Mouse (Mus musculus) MEL (cell line): ENCODE data around the gene D6Ertd527e. TPM values are rescaled to one million over a fixed set of nuclear protein-coding genes. Genes with fewer than 3 reads are reported as not detected.

Experiments used
- DNase-seq: peaks from one replicate; pipeline ENCODE4 v3.0.0; 2011; ENCODE audit warnings: low read depth, low spot score
- H3K27ac ChIP-seq: 2 replicates; pipeline ENCODE4 v1.5.1; 2012; ENCODE audit warnings: low read depth, mild to moderate bottlenecking, control low read depth, low read length, moderate library complexity; ENCODE audit not compliant: control insufficient read depth
- H3K27me3 ChIP-seq, 2 experiments: fragments of 150-350 bp in 1 of 2; sonication (generic) in 1 of 2; 2 replicates each; pipeline ENCODE4 v1.6.1; 2012; ENCODE audit warnings: low read length in 2 of 2, mild to moderate bottlenecking in 2 of 2, improper control_type of control experiment in 1 of 2, moderate library complexity in 1 of 2; ENCODE audit not compliant: insufficient read depth in 2 of 2, control insufficient read depth in 1 of 2
- H3K36me3 ChIP-seq, 2 experiments: 2 replicates each; pipeline ENCODE4 v1.6.1; 2012 to 2014; ENCODE audit warnings: low read length in 2 of 2, improper control_type of control experiment in 1 of 2, inconsistent platforms in 1 of 2, mild to moderate bottlenecking in 1 of 2; ENCODE audit not compliant: insufficient read depth in 2 of 2, control insufficient read depth in 1 of 2
- H3K4me1 ChIP-seq, 2 experiments: fragments of 150-350 bp in 1 of 2; sonication (generic) in 1 of 2; 2 replicates each; pipeline ENCODE4 v1.6.1; 2012; ENCODE audit warnings: low read length in 2 of 2, improper control_type of control experiment in 1 of 2, mild to moderate bottlenecking in 1 of 2; ENCODE audit not compliant: insufficient read depth in 2 of 2, control insufficient read depth in 1 of 2
- H3K4me3 ChIP-seq, 2 experiments: fragments of 150-350 bp in 1 of 2; sonication (generic) in 1 of 2; 2 replicates each; pipeline ENCODE4 v1.5.1; 2012; ENCODE audit warnings: low read depth in 2 of 2, low read length in 2 of 2, mild to moderate bottlenecking in 2 of 2, moderate library complexity in 2 of 2, control low read depth in 1 of 2, improper control_type of control experiment in 1 of 2; ENCODE audit not compliant: control insufficient read depth in 1 of 2, insufficient read depth in 1 of 2
- H3K79me2 ChIP-seq: 2 replicates; pipeline ENCODE4 v1.6.1; 2012; ENCODE audit warnings: mild to moderate bottlenecking, low read length, moderate library complexity; ENCODE audit not compliant: control insufficient read depth, poor library complexity, insufficient read depth
- H3K9ac ChIP-seq: 2 replicates; pipeline ENCODE4 v1.6.1; 2012; ENCODE audit warnings: low read depth, mild to moderate bottlenecking, control low read depth, low read length, moderate library complexity; ENCODE audit not compliant: control insufficient read depth, poor library complexity, severe bottlenecking
- H3K9me3 ChIP-seq: fragments of 150-350 bp; sonication (generic); replicated peaks from 2 replicates; pipeline ENCODE4 v1.6.1; 2012; ENCODE audit warnings: mild to moderate bottlenecking, low read length, improper control_type of control experiment, moderate library complexity; ENCODE audit not compliant: insufficient read depth
- CHD1 ChIP-seq: IDR thresholded peaks from 2 replicates; pipeline ENCODE4 v1.6.1; 2012; ENCODE audit warnings: low read depth, mild to moderate bottlenecking, inconsistent platforms, low read length, improper control_type of control experiment
- CHD2 ChIP-seq: IDR thresholded peaks from 2 replicates; pipeline ENCODE4 v1.6.1; 2011; ENCODE audit warnings: low read length, improper control_type of control experiment
- ELF1 ChIP-seq: IDR thresholded peaks from 2 replicates; pipeline ENCODE4 v1.6.1; 2014; ENCODE audit warnings: low read depth, mild to moderate bottlenecking, inconsistent platforms, low read length, improper control_type of control experiment, moderate library complexity
- EP300 ChIP-seq, 2 experiments: IDR thresholded peaks; 2 replicates each; pipeline ENCODE4 v1.6.1; 2011; ENCODE audit warnings: improper control_type of control experiment in 2 of 2, low read length in 2 of 2, low read depth in 1 of 2, mild to moderate bottlenecking in 1 of 2
- ETS1 ChIP-seq: IDR thresholded peaks from 2 replicates; pipeline ENCODE4 v1.6.1; 2012; ENCODE audit warnings: low read depth, mild to moderate bottlenecking, inconsistent platforms, low read length, improper control_type of control experiment, moderate library complexity
- GATA1 ChIP-seq: IDR thresholded peaks from 2 replicates; pipeline ENCODE4 v1.6.1; 2011; ENCODE audit warnings: low read depth, low read length, improper control_type of control experiment
- JUND ChIP-seq: IDR thresholded peaks from 2 replicates; pipeline ENCODE4 v1.6.1; 2011; ENCODE audit warnings: low read depth, mild to moderate bottlenecking, improper control_type of control experiment, low read length
- KAT2A ChIP-seq: conservative IDR thresholded peaks from 2 replicates; pipeline ENCODE4 v1.6.1; 2012; ENCODE audit warnings: low read depth, low read length, improper control_type of control experiment, inconsistent platforms
- MAFK ChIP-seq: IDR thresholded peaks from 2 replicates; pipeline ENCODE4 v1.6.1; 2011; ENCODE audit warnings: low read depth, mild to moderate bottlenecking, low read length, improper control_type of control experiment, borderline replicate concordance
- MAX ChIP-seq: IDR thresholded peaks from 2 replicates; pipeline ENCODE4 v1.6.1; 2011; ENCODE audit warnings: low read length, improper control_type of control experiment
- MAZ ChIP-seq: IDR thresholded peaks from 2 replicates; pipeline ENCODE4 v1.6.1; 2012; ENCODE audit warnings: low read depth, mild to moderate bottlenecking, inconsistent platforms, low read length, improper control_type of control experiment
- MYC ChIP-seq: IDR thresholded peaks from 2 replicates; pipeline ENCODE4 v1.6.1; 2011; ENCODE audit warnings: low read depth, mild to moderate bottlenecking, low read length, improper control_type of control experiment, moderate library complexity
- NELFE ChIP-seq: IDR thresholded peaks from 2 replicates; pipeline ENCODE4 v1.6.1; 2011; ENCODE audit warnings: low read depth, low read length, improper control_type of control experiment
- NRF1 ChIP-seq: IDR thresholded peaks from 2 replicates; pipeline ENCODE4 v1.6.1; 2014; ENCODE audit warnings: low read depth, mild to moderate bottlenecking, inconsistent platforms, low read length, improper control_type of control experiment, moderate library complexity; ENCODE audit not compliant: poor library complexity, insufficient read depth, severe bottlenecking
- POLR2AphosphoS2 ChIP-seq: IDR thresholded peaks from 2 replicates; pipeline ENCODE4 v1.6.1; 2011; ENCODE audit warnings: low read length, improper control_type of control experiment
- SIN3A ChIP-seq: IDR thresholded peaks from 2 replicates; pipeline ENCODE4 v1.6.1; 2012; ENCODE audit warnings: low read length, improper control_type of control experiment, inconsistent platforms
- TBP ChIP-seq: IDR thresholded peaks from 2 replicates; pipeline ENCODE4 v1.8.0; 2011; ENCODE audit warnings: low read depth, low read length, improper control_type of control experiment
- TCF12 ChIP-seq: IDR thresholded peaks from 2 replicates; pipeline ENCODE4 v1.6.1; 2014; ENCODE audit warnings: low read depth, mild to moderate bottlenecking, inconsistent platforms, low read length, improper control_type of control experiment, moderate library complexity
- ZC3H11A ChIP-seq: IDR thresholded peaks from 2 replicates; pipeline ENCODE4 v1.6.1; 2012; ENCODE audit warnings: low read depth, mild to moderate bottlenecking, inconsistent platforms, low read length, improper control_type of control experiment
- ZKSCAN1 ChIP-seq: IDR thresholded peaks from 2 replicates; pipeline ENCODE4 v1.6.1; 2012; ENCODE audit warnings: low read depth, mild to moderate bottlenecking, inconsistent platforms, low read length, improper control_type of control experiment, moderate library complexity
- polyA plus RNA-seq, 2 experiments: library from polyadenylated mRNA; stranded (reverse) in 1 of 2; unstranded in 1 of 2; fragments of >175 nt in 1 of 2; fragments of >200 nt in 1 of 2; gene quantifications; 2 replicates each; pipeline versions ENCODE4 v1.2.1 to v1.2.4; 2012; ENCODE audit warnings: low replicate concordance in 2 of 2, low read depth in 1 of 2; ENCODE audit not compliant: insufficient read length in 2 of 2, insufficient read depth in 1 of 2, missing spikeins in 1 of 2
- total RNA-seq: library from RNA; depleted of rRNA; stranded (reverse); fragments of 300-350 nt; gene quantifications from 2 replicates; pipeline ENCODE4 v1.2.3, GENCODE M21; 2012

The D6Ertd527e gene
- total and polyA plus RNA-seq, 3 experiments: 0.06 TPM; not detected in 2

- peaks cover 9 to 51% of the 10 kb centered on the region in 2 experiments for H3K36me3 ChIP-seq
Measured at GRCm38 (mm10) chr6:87063586-87063985, 41.0 kb upstream of the D6Ertd527e start.

GRCm38 (mm10) chr6:87068209-87068608 lies 36.3 kb upstream of the D6Ertd527e start:
- Histone ChIP-seq H3K4me1 (peaks cover 17 to 21% of the 10 kb centered on the region in 2 experiments), H3K4me3 (no peak overlapping the region)
- TF ChIP-seq EP300 (IDR thresholded peaks at IDR 0.05; ENCODE audit: low read depth in 1 of 2, low read length in 2 of 2) (no peak), ETS1 (0 out of 2 replicates have a peak, but pooled peaks have one; percentile 26)
- TF ChIP-seq, all 39 proteins: peak for 1
- Histone ChIP-seq H3K9me3 (no peaks in the 10 kb centered on the region), H3K9ac (no peak overlapping the region), H3K27ac (0 out of 2 replicates have a peak overlapping the region, but pooled peaks have one; percentile 8), H3K36me3 (peaks cover 33 to 46% of the 10 kb centered on the region in 2 experiments), H3K79me2 (no peaks in the 10 kb centered on the region), H3K27me3 (no peaks in the 10 kb centered on the region)
- peak; percentile 40 for DNase-seq

More at GRCm38 (mm10) chr6:87063586-87063985, 41.0 kb upstream of the D6Ertd527e start:
- Histone ChIP-seq H3K9me3 (no peaks in the 10 kb centered on the region), H3K27ac (no peak overlapping the region), H3K27me3 (no peaks in the 10 kb centered on the region), H3K9ac (no peak overlapping the region), H3K4me3 (no peak overlapping the region), H3K4me1 (peaks cover 0 to 7% of the 10 kb centered on the region in 2 experiments; a peak in 2 of 4 replicates), H3K79me2 (no peaks in the 10 kb centered on the region)
- TF ChIP-seq CHD2 (no peak), TBP (no peak), MAZ (no peak), MAFK (no peak), GATA1 (no peak), JUND (no peak), ELF1 (no peak), SIN3A (no peak), NRF1 (no peak), MAX (no peak), ZC3H11A (no peak), MYC (no peak), POLR2AphosphoS2 (no peak), NELFE (no peak), KAT2A (no peak), ZKSCAN1 (no peak), CHD1 (no peak), TCF12 (no peak)
- no peak for DNase-seq
